In genomic region chr17:7568482-7568881, GRCm38 (mm10) we compare ENCODE assay signal across 31 mouse cellular contexts.
"Had no signal": no experiment of that assay in that cellular context is flagged by ENCODE, and none has a peak within 500 bp of the region (broad histone marks: within the 10 kb centered on the region; RNA-seq: fewer than 3 reads in every experiment).

No protein-coding gene starts in this region.

- H3K4me3 ChIP-seq: limb, embryonic 10.5 days; limb, embryonic 12.5 days; limb, embryonic 13.5 days; limb, embryonic 15.5 days; liver, embryonic 12.5 days; liver, embryonic 13.5 days; liver, embryonic 15.5 days; lung, embryonic 15.5 days; megakaryocyte, embryonic 14.5 days; midbrain, embryonic 10.5 days; midbrain, embryonic 12.5 days; midbrain, embryonic 13.5 days; midbrain, embryonic 15.5 days; myocyte had no signal

- H3K4me1 ChIP-seq: limb, embryonic 10.5 days; limb, embryonic 13.5 days; limb, embryonic 15.5 days; liver, embryonic 12.5 days; liver, embryonic 13.5 days; liver, embryonic 15.5 days; megakaryocyte, embryonic 14.5 days; midbrain, embryonic 10.5 days; midbrain, embryonic 12.5 days; midbrain, embryonic 13.5 days; midbrain, embryonic 15.5 days had no signal

- H3K27me3 ChIP-seq: limb, embryonic 12.5 days; limb, embryonic 13.5 days; limb, embryonic 15.5 days; liver, embryonic 12.5 days; liver, embryonic 13.5 days; liver, embryonic 15.5 days; lung, embryonic 15.5 days; megakaryocyte, embryonic 14.5 days; midbrain, embryonic 12.5 days; midbrain, embryonic 13.5 days; midbrain, embryonic 15.5 days had no signal

- H3K9me3 ChIP-seq: limb, embryonic 10.5 days; limb, embryonic 12.5 days; limb, embryonic 13.5 days; limb, embryonic 15.5 days; liver, embryonic 12.5 days; liver, embryonic 13.5 days; liver, embryonic 15.5 days; lung, embryonic 15.5 days; midbrain, embryonic 10.5 days; midbrain, embryonic 12.5 days; midbrain, embryonic 13.5 days; midbrain, embryonic 15.5 days had no signal

- ATAC-seq: liver, embryonic 12.5 days; liver, postnatal 0 days; lung, postnatal 0 days; midbrain, embryonic 13.5 days; midbrain, embryonic 15.5 days; midbrain, embryonic 16.5 days had no signal

- H3K4me2 ChIP-seq: limb, embryonic 12.5 days; limb, embryonic 13.5 days; limb, embryonic 15.5 days; liver, embryonic 11.5 days; liver, embryonic 12.5 days; liver, embryonic 13.5 days; liver, embryonic 15.5 days; lung, embryonic 14.5 days; lung, embryonic 15.5 days; midbrain, embryonic 11.5 days; midbrain, embryonic 12.5 days; midbrain, embryonic 13.5 days; midbrain, embryonic 15.5 days had no signal

- H3K36me3 ChIP-seq: limb, embryonic 10.5 days; limb, embryonic 12.5 days; limb, embryonic 13.5 days; limb, embryonic 15.5 days; liver, embryonic 12.5 days; liver, embryonic 13.5 days; liver, embryonic 15.5 days; lung, embryonic 15.5 days; midbrain, embryonic 10.5 days; midbrain, embryonic 12.5 days; midbrain, embryonic 13.5 days; midbrain, embryonic 15.5 days had no signal

- H3K27ac ChIP-seq: limb, embryonic 10.5 days; limb, embryonic 12.5 days; limb, embryonic 13.5 days; limb, embryonic 15.5 days; liver, embryonic 12.5 days; liver, embryonic 13.5 days; liver, embryonic 14.5 days; liver, embryonic 15.5 days; lung, embryonic 15.5 days; macrophage; midbrain, embryonic 10.5 days; midbrain, embryonic 12.5 days; midbrain, embryonic 13.5 days; midbrain, embryonic 15.5 days had no signal

- DNase-seq: left cerebral cortex, postnatal 4 days; liver; liver, embryonic 13.5 days; liver, postnatal 0 days; lung, adult 18-20 months; lung, adult 2 months; lung, embryonic 14.5 days; lung, postnatal 10 days; lung, postnatal 14 days; lung, postnatal 36 days; lung, postnatal 4 days; midbrain, embryonic 14.5 days had no signal

- H3K9ac ChIP-seq: limb, embryonic 12.5 days; limb, embryonic 13.5 days; limb, embryonic 15.5 days; liver, embryonic 12.5 days; liver, embryonic 13.5 days; liver, embryonic 14.5 days; liver, embryonic 15.5 days; liver, postnatal 0 days; lung, embryonic 14.5 days; lung, embryonic 15.5 days; midbrain, embryonic 12.5 days; midbrain, embryonic 13.5 days; midbrain, embryonic 15.5 days had no signal
